Comparison of ENCODE assay signal across 13 mouse cellular contexts in genomic region chr10:111388545-111389320, GRCm38 (mm10).
A peak's percentile ranks its signal among the peaks of the same experiment; 100 is the strongest.
DNase-seq lines count a peak whose midpoint lies in the region; ATAC-seq and TF ChIP-seq lines count a peak whose summit lies in the region.
"Had no signal": no experiment of that assay in that cellular context is flagged by ENCODE, and none has a peak within 500 bp of the region (broad histone marks: within the 10 kb centered on the region; RNA-seq: fewer than 3 reads in every experiment).

No protein-coding gene starts in this region.

- no peaks in the 10 kb centered on the region for H3K27me3 ChIP-seq in intestine, postnatal 0 days (replicated peaks; ENCODE audit: control insufficient read depth, insufficient read depth, low read length)
- H3K27me3 ChIP-seq in intestine, embryonic 16.5 days (replicated peaks; ENCODE audit: control insufficient read depth, insufficient read depth, low read length): no peaks in the 10 kb centered on the region
- H3K27me3 ChIP-seq in embryonic facial prominence, embryonic 11.5 days (ENCODE audit: control insufficient read depth, insufficient read depth, low read length): no peaks in the 10 kb centered on the region
- no peaks in the 10 kb centered on the region for H3K27me3 ChIP-seq in hindbrain, embryonic 15.5 days
- no peaks in the 10 kb centered on the region for H3K27me3 ChIP-seq in myocyte (ENCODE audit: control insufficient read depth, insufficient read depth, insufficient read length)
- H3K27me3 ChIP-seq: stomach, embryonic 15.5 days had no signal

- 71% methylated on average over 12 of the region's 12 CpGs for WGBS in intestine, postnatal 0 days
- 83% methylated on average over 12 of the region's 12 CpGs for WGBS in intestine, embryonic 16.5 days
- WGBS in embryonic facial prominence, embryonic 11.5 days: 78% methylated on average over 12 of the region's 12 CpGs
- WGBS in hindbrain, embryonic 15.5 days: 84% methylated on average over 12 of the region's 12 CpGs

- H3K27ac ChIP-seq in intestine, postnatal 0 days (ENCODE audit: low read depth, low read length): no peak overlapping the region
- no peak overlapping the region for H3K27ac ChIP-seq in intestine, embryonic 16.5 days (ENCODE audit: low read length)
- no peak overlapping the region for H3K27ac ChIP-seq in embryonic facial prominence, embryonic 11.5 days (replicated peaks; ENCODE audit: low read depth, low read length)
- no peak overlapping the region for H3K27ac ChIP-seq in hindbrain, embryonic 15.5 days (replicated peaks)
- H3K27ac ChIP-seq: stomach, embryonic 15.5 days had no signal

- H3K4me2 ChIP-seq in intestine, postnatal 0 days (replicated peaks; ENCODE audit: low read depth): no peak overlapping the region
- no peak overlapping the region for H3K4me2 ChIP-seq in intestine, embryonic 16.5 days (ENCODE audit: low read depth, low read length)
- H3K4me2 ChIP-seq in embryonic facial prominence, embryonic 11.5 days (ENCODE audit: low read depth, low read length): no peak overlapping the region
- peak overlapping the region; percentile 39 for H3K4me2 ChIP-seq in hindbrain, embryonic 15.5 days
- no peak overlapping the region for H3K4me2 ChIP-seq in myocyte (ENCODE audit: low read depth)
- H3K4me2 ChIP-seq: stomach, embryonic 15.5 days had no signal

- H3K9ac ChIP-seq in intestine, postnatal 0 days (ENCODE audit: low read depth, low read length): no peak overlapping the region
- no peak overlapping the region for H3K9ac ChIP-seq in intestine, embryonic 16.5 days (ENCODE audit: low read depth, low read length)
- H3K9ac ChIP-seq in embryonic facial prominence, embryonic 11.5 days (replicated peaks; ENCODE audit: low read length): no peak overlapping the region
- H3K9ac ChIP-seq in hindbrain, embryonic 15.5 days: no peak overlapping the region
- H3K9ac ChIP-seq: stomach, embryonic 15.5 days had no signal

- H3K79me2 ChIP-seq in myocyte (ENCODE audit: control insufficient read depth, insufficient read depth): no peaks in the 10 kb centered on the region

- no peak for TF ChIP-seq POLR2A in myocyte (IDR thresholded peaks at IDR 0.05; ENCODE audit: insufficient read length, low read depth)

- H3K4me3 ChIP-seq in intestine, postnatal 0 days (ENCODE audit: low read depth, low read length): no peak overlapping the region
- H3K4me3 ChIP-seq in intestine, embryonic 16.5 days (ENCODE audit: low read length): no peak overlapping the region
- no peak overlapping the region for H3K4me3 ChIP-seq in embryonic facial prominence, embryonic 11.5 days (ENCODE audit: low read depth, low read length)
- no peak overlapping the region for H3K4me3 ChIP-seq in hindbrain, embryonic 15.5 days
- H3K4me3 ChIP-seq in myocyte: no peak overlapping the region
- H3K4me3 ChIP-seq: stomach, embryonic 15.5 days had no signal

- no peak overlapping the region for H3ac ChIP-seq in myocyte (ENCODE audit: control insufficient read depth, insufficient read length)

- peak; percentile 35; the same call in 1 of the 2 replicates for ATAC-seq in intestine, postnatal 0 days
- no peak for ATAC-seq in intestine, embryonic 16.5 days
- peak; percentile 64 for ATAC-seq in embryonic facial prominence, embryonic 11.5 days (replicated peaks; ENCODE audit: insufficient number of reproducible peaks, low FRiP score, low TSS enrichment, low read depth)
- no peak for ATAC-seq in hindbrain, embryonic 15.5 days (ENCODE audit: low FRiP score, low read depth)

- H3K36me3 ChIP-seq in intestine, postnatal 0 days (ENCODE audit: control insufficient read depth, insufficient read depth): no peaks in the 10 kb centered on the region
- H3K36me3 ChIP-seq in intestine, embryonic 16.5 days (ENCODE audit: control insufficient read depth, insufficient read depth, low read length): no peaks in the 10 kb centered on the region
- H3K36me3 ChIP-seq in embryonic facial prominence, embryonic 11.5 days (replicated peaks; ENCODE audit: control insufficient read depth, insufficient read depth, low read depth, low read length): no peaks in the 10 kb centered on the region
- no peaks in the 10 kb centered on the region for H3K36me3 ChIP-seq in hindbrain, embryonic 15.5 days
- H3K36me3 ChIP-seq in myocyte (ENCODE audit: control insufficient read depth, insufficient read depth): no peaks in the 10 kb centered on the region
- H3K36me3 ChIP-seq: stomach, embryonic 15.5 days had no signal

- TF ChIP-seq CTCF in intestine, postnatal 0 days (IDR thresholded peaks at IDR 0.05; ENCODE audit: low read depth): no peak

- DNase-seq in embryonic facial prominence, embryonic 11.5 days (ENCODE audit: low spot score): no peak
- DNase-seq in spleen, postnatal 14 days (ENCODE audit: low spot score in 2 of 2): no peak
- DNase-seq in adrenal gland, postnatal 14 days: no peak
- DNase-seq: adrenal gland, postnatal 36 days; kidney, adult 18-20 months; kidney, postnatal 36 days; layer of hippocampus, postnatal 36 days; lung, postnatal 10 days had no signal

- no peaks in the 10 kb centered on the region for H3K4me1 ChIP-seq in intestine, postnatal 0 days (replicated peaks; ENCODE audit: control insufficient read depth, insufficient read depth, low read length)
- peaks cover 2% of the 10 kb centered on the region; the same call in 1 of the 2 replicates for H3K4me1 ChIP-seq in intestine, embryonic 16.5 days (ENCODE audit: control insufficient read depth, insufficient read depth, low read length)
- H3K4me1 ChIP-seq in embryonic facial prominence, embryonic 11.5 days (ENCODE audit: control insufficient read depth, insufficient read depth, low read length): no peaks in the 10 kb centered on the region
- no peaks in the 10 kb centered on the region for H3K4me1 ChIP-seq in hindbrain, embryonic 15.5 days (replicated peaks)
- H3K4me1 ChIP-seq: stomach, embryonic 15.5 days had no signal

- H3K9me3 ChIP-seq in intestine, postnatal 0 days (ENCODE audit: control insufficient read depth): no peaks in the 10 kb centered on the region
- H3K9me3 ChIP-seq in intestine, embryonic 16.5 days (ENCODE audit: control insufficient read depth, low read length): no peaks in the 10 kb centered on the region
- H3K9me3 ChIP-seq in embryonic facial prominence, embryonic 11.5 days (replicated peaks; ENCODE audit: control insufficient read depth, low read length): no peaks in the 10 kb centered on the region
- H3K9me3 ChIP-seq in hindbrain, embryonic 15.5 days: no peaks in the 10 kb centered on the region
- H3K9me3 ChIP-seq: stomach, embryonic 15.5 days had no signal

TF ChIP-seq in myocyte, 11 proteins besides CTCF, POLR2A, EP300 and RAD21:
- peak; percentile 38 for TF ChIP-seq USF1 (IDR thresholded peaks at IDR 0.05; ENCODE audit: low read depth)
- no peak for TF ChIP-seq SRF (IDR thresholded peaks at IDR 0.05; ENCODE audit: control insufficient read depth, insufficient read length, low read depth)
- TF ChIP-seq MYOG (IDR thresholded peaks at IDR 0.05; ENCODE audit: control insufficient read depth in 1 of 3, insufficient read depth in 1 of 3, insufficient read length in 2 of 3, low read depth in 2 of 3): peak in 2 of 3 experiments; percentile 89 to 92
- TF ChIP-seq MYOD1 (IDR thresholded peaks at IDR 0.05; ENCODE audit: control insufficient read depth in 1 of 3, insufficient read length in 2 of 3, low read depth in 2 of 3): peak in 2 of 3 experiments; percentile 72 to 82
- no peak for TF ChIP-seq TCF12 (IDR thresholded peaks at IDR 0.05; ENCODE audit: insufficient read depth, poor library complexity, severe bottlenecking)

Comparison
In these comparisons a context has a peak if more than half of its experiments do, and no peak if none do; other contexts are left out.
1. ATAC-seq: peak in intestine, postnatal 0 days (single experiment) and embryonic facial prominence, embryonic 11.5 days (single experiment); none in intestine, embryonic 16.5 days (single experiment) and hindbrain, embryonic 15.5 days (single experiment).